Comparison of ENCODE assay signal across 22 mouse cellular contexts in the genomic region with DNA sequence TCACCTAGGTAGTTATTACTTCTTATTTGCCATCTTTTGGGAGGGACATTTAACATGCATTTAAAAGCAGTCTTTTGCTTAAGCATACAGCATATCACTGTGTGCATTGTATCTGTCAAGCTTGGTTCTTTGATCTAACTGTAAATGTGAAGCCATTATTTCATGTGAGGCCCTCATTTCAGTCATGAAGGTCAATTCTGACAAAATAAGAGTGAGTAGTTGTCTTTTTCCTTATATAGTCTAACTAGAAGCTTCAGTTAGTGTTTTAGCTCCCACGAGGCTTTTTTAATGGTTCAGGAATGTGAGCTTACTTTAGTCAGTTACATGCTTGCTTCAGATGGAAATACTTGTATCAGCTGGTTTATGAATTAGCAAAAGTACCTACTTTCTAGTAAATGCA.
"Had no signal": no experiment of that assay in that cellular context is flagged by ENCODE, and none has a peak within 500 bp of the region (broad histone marks: within the 10 kb centered on the region; RNA-seq: fewer than 3 reads in every experiment).

No protein-coding gene starts in this region.

- DNase-seq: kidney, adult 11 months; kidney, postnatal 36 days; layer of hippocampus, postnatal 36 days; liver; lung, adult 18-20 months; lung, postnatal 10 days; lung, postnatal 36 days; midbrain, embryonic 14.5 days; retina, postnatal 1 day; thymus, adult 2 months; thymus, postnatal 14 days; thymus, postnatal 4 days had no signal

- H3K27me3 ChIP-seq: limb, embryonic 12.5 days; liver, embryonic 12.5 days; liver, embryonic 15.5 days; lung, embryonic 15.5 days; megakaryocyte, embryonic 14.5 days; neural tube, embryonic 13.5 days had no signal

- ATAC-seq: liver, embryonic 12.5 days had no signal

- H3K9me3 ChIP-seq: liver, embryonic 12.5 days; liver, embryonic 15.5 days; lung, embryonic 15.5 days; midbrain, embryonic 10.5 days; neural tube, embryonic 13.5 days had no signal

- H3K4me3 ChIP-seq: left cerebral cortex, adult 2 months; limb, embryonic 12.5 days; liver, embryonic 12.5 days; liver, embryonic 15.5 days; lung, embryonic 15.5 days; megakaryocyte, embryonic 14.5 days; midbrain, embryonic 10.5 days; neural tube, embryonic 13.5 days had no signal

- H3K4me2 ChIP-seq: limb, embryonic 12.5 days; liver, embryonic 12.5 days; liver, embryonic 15.5 days; lung, embryonic 15.5 days; neural tube, embryonic 13.5 days had no signal

- H3K27ac ChIP-seq: kidney, postnatal 0 days; left cerebral cortex, adult 2 months; limb, embryonic 12.5 days; liver, embryonic 12.5 days; liver, embryonic 15.5 days; lung, embryonic 15.5 days; midbrain, embryonic 10.5 days; neural tube, embryonic 13.5 days; stomach, postnatal 0 days had no signal

- H3K9ac ChIP-seq: limb, embryonic 12.5 days; liver, embryonic 12.5 days; liver, embryonic 15.5 days; lung, embryonic 15.5 days; neural tube, embryonic 13.5 days had no signal

- H3K4me1 ChIP-seq: limb, embryonic 12.5 days; liver, embryonic 12.5 days; liver, embryonic 15.5 days; lung, embryonic 15.5 days; megakaryocyte, embryonic 14.5 days; midbrain, embryonic 10.5 days; neural tube, embryonic 13.5 days had no signal
